Mouse (Mus musculus): ENCODE data around the gene Efhd2. TPM values are rescaled to one million over a fixed set of nuclear protein-coding genes. Genes with fewer than 3 reads are reported as not detected.

Gene Efhd2
- total and polyA plus RNA-seq, 2 experiments from 2014 or later: 38.8 to 49.0 TPM

DNA sequence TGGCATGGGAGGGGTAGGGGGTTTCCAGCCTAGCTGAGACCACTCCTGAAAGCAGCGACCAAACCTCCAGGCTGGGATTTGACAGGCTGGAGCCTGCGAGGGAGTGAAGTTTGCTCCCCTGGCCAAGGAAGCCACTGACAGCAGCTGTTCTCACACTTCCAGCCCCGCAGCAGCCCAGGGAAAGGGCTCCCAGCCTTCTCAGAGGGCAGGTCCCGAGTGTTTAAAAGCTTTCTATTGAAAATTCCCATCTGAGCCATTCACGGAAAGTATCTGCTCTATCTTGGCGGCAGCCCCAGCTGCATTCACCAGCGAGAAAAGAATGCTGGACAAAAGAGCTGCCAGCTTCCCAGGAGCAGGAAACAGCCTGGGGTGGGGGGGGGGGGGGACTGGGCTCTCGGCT lies 25.2 kb upstream of the Efhd2 start:
- H3K9me3 ChIP-seq (ENCODE audit: low read length): no peaks in the 10 kb centered on the region
- no peak overlapping the region for H3K9ac ChIP-seq (replicated peaks; ENCODE audit: low read length, poor library complexity, severe bottlenecking)
- H3K4me1 ChIP-seq (ENCODE audit: insufficient read depth, low read length): peaks cover 7% of the 10 kb centered on the region; the same call in 1 of the 2 replicates
- ATAC-seq (ENCODE audit: low FRiP score) (no peak), DNase-seq (ENCODE audit: low spot score) (peak; percentile 78)
- H3K27ac ChIP-seq (ENCODE audit: low read depth, low read length): 0 out of 2 replicates have a peak overlapping the region, but pooled peaks have one; percentile 49
- H3K27me3 ChIP-seq (ENCODE audit: insufficient read depth, low read length): no peaks in the 10 kb centered on the region
- H3K4me3 ChIP-seq (ENCODE audit: low read depth, low read length): no peak overlapping the region
- no peak overlapping the region for H3K4me2 ChIP-seq (ENCODE audit: low read depth, low read length, poor library complexity, severe bottlenecking)
- no peak for TF ChIP-seq CTCF (IDR thresholded peaks at IDR 0.05)
- no peaks in the 10 kb centered on the region for H3K36me3 ChIP-seq (ENCODE audit: insufficient read depth, low read length)
- WGBS: 15% methylated on average over 8 of the region's 8 CpGs

DNA sequence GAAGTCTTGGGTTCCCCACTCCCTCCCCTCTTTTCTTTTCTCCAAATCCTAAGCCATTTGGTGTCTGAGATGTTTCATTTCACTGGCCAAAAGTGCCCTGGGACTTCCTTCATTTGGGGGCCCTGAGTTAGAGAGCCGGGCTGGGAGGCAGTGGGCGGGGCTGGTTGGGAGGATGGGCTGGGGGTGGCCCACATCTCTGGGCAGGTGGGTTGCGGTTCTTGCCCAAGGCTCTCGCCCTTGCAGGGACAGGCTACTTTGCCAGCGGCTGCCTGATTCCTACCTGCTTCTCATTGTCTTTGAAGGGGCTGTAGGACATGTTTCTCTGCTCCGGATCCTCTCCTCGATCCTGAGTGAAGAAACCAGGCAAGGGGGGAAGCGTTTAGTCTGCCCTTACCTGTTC lies 24.2 kb upstream of the Efhd2 start:
- H3K27ac ChIP-seq (ENCODE audit: low read depth, low read length): peak overlapping the region; percentile 49; the same call in 1 of the 2 replicates
- peaks cover 7% of the 10 kb centered on the region; the same call in 1 of the 2 replicates for H3K4me1 ChIP-seq (ENCODE audit: insufficient read depth, low read length)
- no peak overlapping the region for H3K4me3 ChIP-seq (ENCODE audit: low read depth, low read length)
- no peak for TF ChIP-seq CTCF (IDR thresholded peaks at IDR 0.05)
- ATAC-seq (ENCODE audit: low FRiP score) (no peak), DNase-seq (ENCODE audit: low spot score) (no peak)
- 83% methylated on average over 8 of the region's 8 CpGs for WGBS
- H3K4me2 ChIP-seq (ENCODE audit: low read depth, low read length, poor library complexity, severe bottlenecking): no peak overlapping the region
- H3K9me3 ChIP-seq (ENCODE audit: low read length): no peaks in the 10 kb centered on the region
- no peaks in the 10 kb centered on the region for H3K36me3 ChIP-seq (ENCODE audit: insufficient read depth, low read length)
- no peak overlapping the region for H3K9ac ChIP-seq (replicated peaks; ENCODE audit: low read length, poor library complexity, severe bottlenecking)
- H3K27me3 ChIP-seq (ENCODE audit: insufficient read depth, low read length): no peaks in the 10 kb centered on the region

DNA sequence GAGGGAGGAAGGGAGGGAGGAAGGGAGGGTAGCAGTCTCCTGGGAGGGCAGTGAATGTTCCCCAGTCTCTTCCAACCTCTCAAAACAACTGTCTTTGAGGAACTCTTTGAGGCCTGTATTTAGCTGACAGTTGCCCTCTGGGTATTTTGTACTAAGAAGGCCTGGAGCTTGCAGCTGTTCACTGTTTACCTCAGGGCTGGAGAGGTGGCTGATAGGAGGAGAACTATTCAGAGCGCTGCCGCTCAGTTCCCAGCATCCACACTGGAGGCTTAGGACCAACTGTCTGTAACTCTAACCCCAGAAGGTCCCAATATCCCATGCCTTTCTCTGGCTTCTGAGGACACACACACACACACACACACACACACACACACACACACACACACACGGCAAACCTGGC lies 23.1 kb upstream of the Efhd2 start:
- no peak overlapping the region for H3K27ac ChIP-seq (ENCODE audit: low read depth, low read length)
- no peak for ATAC-seq (ENCODE audit: low FRiP score)

DNA sequence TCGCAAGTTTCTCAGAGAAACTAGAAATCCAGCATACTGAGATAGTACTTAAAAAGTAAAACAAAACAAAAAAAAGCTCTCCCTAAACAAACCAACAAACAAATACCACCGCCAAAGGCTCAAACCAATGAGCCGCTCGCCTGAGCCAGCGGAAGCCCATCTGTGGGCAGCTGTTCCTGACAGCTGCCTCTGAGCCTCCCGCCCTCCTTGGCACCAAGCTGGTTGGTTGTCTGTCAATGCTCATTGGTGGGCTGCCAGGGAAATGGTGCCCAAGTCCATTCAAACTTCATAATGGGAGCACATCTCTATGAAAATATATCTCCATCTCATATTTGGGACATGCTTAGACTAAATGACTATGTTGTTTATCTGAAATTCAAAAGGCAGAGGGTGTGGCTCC lies 22.5 kb upstream of the Efhd2 start:
- H3K36me3 ChIP-seq (ENCODE audit: insufficient read depth, low read length): no peaks in the 10 kb centered on the region
- no peak for TF ChIP-seq CTCF (IDR thresholded peaks at IDR 0.05)
- no peak overlapping the region for H3K4me2 ChIP-seq (ENCODE audit: low read depth, low read length, poor library complexity, severe bottlenecking)
- H3K9me3 ChIP-seq (ENCODE audit: low read length): no peaks in the 10 kb centered on the region
- H3K9ac ChIP-seq (replicated peaks; ENCODE audit: low read length, poor library complexity, severe bottlenecking): no peak overlapping the region
- peaks cover 5% of the 10 kb centered on the region; the same call in 1 of the 2 replicates for H3K4me1 ChIP-seq (ENCODE audit: insufficient read depth, low read length)
- no peaks in the 10 kb centered on the region for H3K27me3 ChIP-seq (ENCODE audit: insufficient read depth, low read length)
- no peak for ATAC-seq (ENCODE audit: low FRiP score)
- 68% methylated on average over 6 of the region's 6 CpGs for WGBS
- H3K4me3 ChIP-seq (ENCODE audit: low read depth, low read length): no peak overlapping the region
- no peak overlapping the region for H3K27ac ChIP-seq (ENCODE audit: low read depth, low read length)
- peak; percentile 78 for DNase-seq (ENCODE audit: low spot score)

More for the DNA sequence above, 23.1 kb upstream of the Efhd2 start:
- H3K4me1 ChIP-seq (ENCODE audit: insufficient read depth, low read length): peaks cover 7% of the 10 kb centered on the region; the same call in 1 of the 2 replicates
- no peak overlapping the region for H3K4me2 ChIP-seq (ENCODE audit: low read depth, low read length, poor library complexity, severe bottlenecking)
- H3K9me3 ChIP-seq (ENCODE audit: low read length): no peaks in the 10 kb centered on the region
- TF ChIP-seq CTCF (IDR thresholded peaks at IDR 0.05): no peak
- H3K27me3 ChIP-seq (ENCODE audit: insufficient read depth, low read length): no peaks in the 10 kb centered on the region
- DNase-seq (ENCODE audit: low spot score): no peak
- no peak overlapping the region for H3K4me3 ChIP-seq (ENCODE audit: low read depth, low read length)
- 43% methylated on average over 3 of the region's 3 CpGs for WGBS
- no peaks in the 10 kb centered on the region for H3K36me3 ChIP-seq (ENCODE audit: insufficient read depth, low read length)
- no peak overlapping the region for H3K9ac ChIP-seq (replicated peaks; ENCODE audit: low read length, poor library complexity, severe bottlenecking)

DNA sequence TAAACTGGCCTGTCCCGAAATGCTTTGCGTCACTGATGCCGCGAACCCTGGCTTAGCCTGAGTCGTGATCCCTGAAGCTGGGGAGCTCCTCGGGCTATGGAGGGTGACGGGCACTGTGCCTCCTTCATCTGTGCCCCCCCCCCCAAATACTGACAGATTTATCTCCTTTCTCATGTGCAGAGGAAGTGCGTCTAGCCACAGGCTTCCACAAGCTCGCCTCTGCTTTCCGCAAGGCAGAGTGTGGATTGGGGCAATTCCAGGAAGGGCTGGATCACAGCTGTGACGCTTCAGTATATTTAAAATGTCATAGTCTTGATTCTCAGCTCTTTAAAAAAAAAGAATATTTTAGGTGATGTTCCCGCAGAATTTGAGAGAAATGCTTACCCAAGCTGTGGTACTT lies 21.1 kb upstream of the Efhd2 start:
- no peaks in the 10 kb centered on the region for H3K4me1 ChIP-seq (ENCODE audit: insufficient read depth, low read length)
- 72% methylated on average over 12 of the region's 12 CpGs for WGBS
- ATAC-seq (ENCODE audit: low FRiP score): no peak

DNA sequence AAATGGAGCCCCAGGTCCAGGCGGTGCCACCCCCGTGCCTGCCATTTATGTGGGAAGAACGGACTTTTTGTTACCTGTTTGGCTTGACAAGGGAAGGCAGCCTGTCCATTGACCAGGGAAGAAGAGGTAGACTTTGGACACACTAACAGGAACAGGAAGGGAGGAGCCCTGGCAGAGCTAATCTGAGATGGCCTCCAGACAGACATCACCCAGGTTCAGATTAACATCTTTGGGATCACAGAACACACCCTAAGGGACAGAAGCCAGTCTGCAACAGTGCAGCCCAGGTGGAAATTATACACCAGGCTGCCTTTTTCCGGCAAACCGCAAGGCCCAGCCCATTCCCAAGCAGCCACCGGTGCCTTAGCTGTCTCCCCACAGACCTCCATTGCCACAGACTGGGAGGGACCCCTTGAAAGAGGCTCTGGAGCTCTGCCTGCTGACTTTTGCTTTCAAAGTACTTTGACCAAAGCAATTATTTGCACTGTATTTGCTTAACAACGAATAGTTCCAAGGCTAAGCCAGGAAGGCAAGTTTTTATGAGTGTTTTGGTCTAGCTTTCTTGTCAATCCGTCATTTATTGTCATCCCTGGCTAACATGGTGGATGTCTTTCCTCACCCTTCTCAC lies 18.6 kb upstream of the Efhd2 start:
- H3K9ac ChIP-seq (replicated peaks; ENCODE audit: low read length, poor library complexity, severe bottlenecking): no peak overlapping the region
- no peak overlapping the region for H3K4me3 ChIP-seq (ENCODE audit: low read depth, low read length)
- H3K36me3 ChIP-seq (ENCODE audit: insufficient read depth, low read length): no peaks in the 10 kb centered on the region
- TF ChIP-seq CTCF (IDR thresholded peaks at IDR 0.05): no peak
- no peak overlapping the region for H3K4me2 ChIP-seq (ENCODE audit: low read depth, low read length, poor library complexity, severe bottlenecking)
- WGBS: 87% methylated on average over 8 of the region's 8 CpGs
- ATAC-seq (ENCODE audit: low FRiP score): no peak
- no peaks in the 10 kb centered on the region for H3K4me1 ChIP-seq (ENCODE audit: insufficient read depth, low read length)
- H3K27me3 ChIP-seq (ENCODE audit: insufficient read depth, low read length): no peaks in the 10 kb centered on the region
- DNase-seq (ENCODE audit: low spot score): no peak
- no peak overlapping the region for H3K27ac ChIP-seq (ENCODE audit: low read depth, low read length)
- H3K9me3 ChIP-seq (ENCODE audit: low read length): no peaks in the 10 kb centered on the region

More for the DNA sequence above, 21.1 kb upstream of the Efhd2 start:
- DNase-seq (ENCODE audit: low spot score): no peak
- H3K27me3 ChIP-seq (ENCODE audit: insufficient read depth, low read length): no peaks in the 10 kb centered on the region
- no peak overlapping the region for H3K4me3 ChIP-seq (ENCODE audit: low read depth, low read length)
- TF ChIP-seq CTCF (IDR thresholded peaks at IDR 0.05): no peak
- H3K27ac ChIP-seq (ENCODE audit: low read depth, low read length): no peak overlapping the region
- no peak overlapping the region for H3K9ac ChIP-seq (replicated peaks; ENCODE audit: low read length, poor library complexity, severe bottlenecking)
- H3K36me3 ChIP-seq (ENCODE audit: insufficient read depth, low read length): no peaks in the 10 kb centered on the region
- H3K4me2 ChIP-seq (ENCODE audit: low read depth, low read length, poor library complexity, severe bottlenecking): no peak overlapping the region
- no peaks in the 10 kb centered on the region for H3K9me3 ChIP-seq (ENCODE audit: low read length)

All from midbrain, postnatal 0 days (tissue).